Mouse (Mus musculus): Measurements from ENCODE around the gene Car15. TPM values are rescaled to one million over a fixed set of nuclear protein-coding genes. Genes with fewer than 3 reads are reported as not detected.

Car15 gene
- total RNA-seq, 2 experiments from 2014 or later, result 11.7 to 14.6 TPM

- DNase-seq (ENCODE audit: low spot score in 2 of 2), result no peak
- intact Hi-C loops (cut with DNase I), result no loop called here
Measured at GRCm38 (mm10) chr16:17835481-17835880, 2.7 kb downstream of the Car15 start.

- intact Hi-C loops (cut with DNase I), result no loop called here
- no peak for DNase-seq (ENCODE audit: low spot score in 2 of 2)
Measured at GRCm38 (mm10) chr16:17834543-17834942, 3.6 kb downstream of the Car15 start.

GRCm38 (mm10) chr16:17833681-17834399 is 4.3 kb downstream of the Car15 start:
- intact Hi-C loops (cut with DNase I), result no loop called here
- peak in 1 of 2 experiments; percentile 60 for DNase-seq (ENCODE audit: low spot score in 2 of 2)

GRCm38 (mm10) chr16:17833321-17833680 is 4.9 kb downstream of the Car15 start:
- DNase-seq (ENCODE audit: low spot score in 2 of 2), result peak in 1 of 2 experiments; percentile 49
- intact Hi-C loops (cut with DNase I), result no loop called here

GRCm38 (mm10) chr16:17832821-17833220 is 5.3 kb downstream of the Car15 start, which contains the start of gene B830017H08Rik:
B830017H08Rik (plus strand) TSS chr16:17833121.
- intact Hi-C loops (cut with DNase I), result no loop called here
- DNase-seq (ENCODE audit: low spot score in 2 of 2), result no peak

- DNase-seq (ENCODE audit: low spot score in 2 of 2), result no peak
- intact Hi-C loops (cut with DNase I), result no loop called here
Measured at GRCm38 (mm10) chr16:17831781-17832180, 6.4 kb downstream of the Car15 start.

- intact Hi-C loops (cut with DNase I), result no loop called here
- DNase-seq (ENCODE audit: low spot score in 2 of 2), result no peak
Measured at GRCm38 (mm10) chr16:17830385-17831178, 7.6 kb downstream of the Car15 start.

- intact Hi-C loops (cut with DNase I), result no loop called here
- no peak for DNase-seq (ENCODE audit: low spot score in 2 of 2)
Measured at GRCm38 (mm10) chr16:17828867-17829266, 9.3 kb downstream of the Car15 start.

- no peak for DNase-seq (ENCODE audit: low spot score in 2 of 2)
- intact Hi-C loops (cut with DNase I), result no loop called here
Measured at GRCm38 (mm10) chr16:17828229-17828628, 9.9 kb downstream of the Car15 start.

- intact Hi-C loops (cut with DNase I), result no loop called here
Measured at GRCm38 (mm10) chr16:17826500-17826899, 11.7 kb downstream of the Car15 start.

GRCm38 (mm10) chr16:17816528-17816927 is 21.6 kb downstream of the Car15 start:
- DNase-seq (ENCODE audit: low spot score in 2 of 2), result no peak
- intact Hi-C loops (cut with DNase I), result no loop called here

More at GRCm38 (mm10) chr16:17826500-17826899, 11.7 kb downstream of the Car15 start:
- no peak for DNase-seq (ENCODE audit: low spot score in 2 of 2)

- intact Hi-C loops (cut with DNase I), result no loop called here
- DNase-seq (ENCODE audit: low spot score in 2 of 2), result peak in 1 of 2 experiments; percentile 61
Measured at GRCm38 (mm10) chr16:17815411-17816402, 22.5 kb downstream of the Car15 start.

- no peak for DNase-seq (ENCODE audit: low spot score in 2 of 2)
- intact Hi-C loops (cut with DNase I), result loop anchor here (5.0 kb wide), 3 partner anchors 51 to 256 kb away; no protein-coding TSS in a partner anchor
Measured at GRCm38 (mm10) chr16:17813173-17813572, 25.0 kb downstream of the Car15 start.

- peak in 1 of 2 experiments; percentile 59 for DNase-seq (ENCODE audit: low spot score in 2 of 2)
- intact Hi-C loops (cut with DNase I), result loop anchor here (5.0 kb wide), 3 partner anchors 50 to 255 kb away; no protein-coding TSS in a partner anchor
Measured at GRCm38 (mm10) chr16:17812120-17812519, 26.0 kb downstream of the Car15 start.

- intact Hi-C loops (cut with DNase I), result loop anchor here (5.0 kb wide), 3 partner anchors 47 to 252 kb away; no protein-coding TSS in a partner anchor
Measured at GRCm38 (mm10) chr16:17809711-17810110, 28.5 kb downstream of the Car15 start.

GRCm38 (mm10) chr16:17809125-17809524 is 29.0 kb downstream of the Car15 start:
- DNase-seq (ENCODE audit: low spot score in 2 of 2), result no peak
- intact Hi-C loops (cut with DNase I), result no loop called here

More at GRCm38 (mm10) chr16:17809711-17810110, 28.5 kb downstream of the Car15 start:
- no peak for DNase-seq (ENCODE audit: low spot score in 2 of 2)

GRCm38 (mm10) chr16:17807192-17808009 is 30.8 kb downstream of the Car15 start:
- intact Hi-C loops (cut with DNase I), result no loop called here
- peak; percentile 86 to 90 for DNase-seq (ENCODE audit: low spot score in 2 of 2)

- no peak for DNase-seq (ENCODE audit: low spot score in 2 of 2)
- intact Hi-C loops (cut with DNase I), result no loop called here
Measured at GRCm38 (mm10) chr16:17806581-17807191, 31.5 kb downstream of the Car15 start.
